Mouse (Mus musculus) heart, postnatal 36 days (tissue): ENCODE data around the gene Ccdc91. TPM values are rescaled to one million over a fixed set of nuclear protein-coding genes. Genes with fewer than 3 reads are reported as not detected.
A peak's percentile ranks its signal among the peaks of the same experiment; 100 is the strongest.

Experiments
- DNase-seq, 2 experiments: peaks; one replicate each; pipeline ENCODE4 v3.0.0; 2021 to 2022
- intact Hi-C: fragments of 180-260 bp; cut with DNase I; formaldehyde crosslinking; loops from one replicate; pipeline ENCODE4 v1.15.1; 2025
- total RNA-seq, 2 experiments: library from RNA; stranded (reverse); gene quantifications; 2 replicates each; pipeline ENCODE4 v1.2.3; 2021

The Ccdc91 gene
- 10 to 100 TPM; 26.0 to 26.2 TPM for total RNA-seq

GRCm38 (mm10) chr6:147475727-147476613 lies at the start of gene Ccdc91:
Gene Ccdc91 (plus strand): TSS chr6:147475828.
- intact Hi-C loops = loop anchor here (10.0 kb wide), 2 partner anchors 339 to 479 kb away; no protein-coding TSS in a partner anchor
- DNase-seq = peak; percentile 92 to 94

GRCm38 (mm10) chr6:147426927-147427487 lies 48.6 kb upstream of the Ccdc91 start:
- no peak for DNase-seq
- intact Hi-C loops = no loop called here

- peak; percentile 4 to 11 for DNase-seq
- intact Hi-C loops = no loop called here
Observed at GRCm38 (mm10) chr6:147455775-147456174, 19.9 kb upstream of the Ccdc91 start.

- intact Hi-C loops = no loop called here
- DNase-seq = no peak
Observed at GRCm38 (mm10) chr6:147458637-147459301, 16.9 kb upstream of the Ccdc91 start.

GRCm38 (mm10) chr6:147470016-147470415 lies 5.6 kb upstream of the Ccdc91 start:
- DNase-seq = no peak
- intact Hi-C loops = loop anchor here (10.0 kb wide), 2 partner anchors 345 to 485 kb away; no protein-coding TSS in a partner anchor

- DNase-seq = peak in 1 of 2 experiments; percentile 23
- intact Hi-C loops = no loop called here
Observed at GRCm38 (mm10) chr6:147481141-147481540, 5.5 kb downstream of the Ccdc91 start.

GRCm38 (mm10) chr6:147490120-147490519 lies 14.5 kb downstream of the Ccdc91 start:
- intact Hi-C loops = no loop called here
- DNase-seq = no peak

GRCm38 (mm10) chr6:147492551-147492950 lies 16.9 kb downstream of the Ccdc91 start:
- no peak for DNase-seq
- intact Hi-C loops = no loop called here

GRCm38 (mm10) chr6:147501439-147501838 lies 25.8 kb downstream of the Ccdc91 start:
- DNase-seq = no peak
- intact Hi-C loops = no loop called here

- DNase-seq = peak; percentile 17 to 46
- intact Hi-C loops = no loop called here
Observed at GRCm38 (mm10) chr6:147506074-147506473, 30.4 kb downstream of the Ccdc91 start.

GRCm38 (mm10) chr6:147506496-147506895 lies 30.9 kb downstream of the Ccdc91 start:
- intact Hi-C loops = no loop called here
- peak in 1 of 2 experiments; percentile 16 for DNase-seq

- intact Hi-C loops = no loop called here
- no peak for DNase-seq
Observed at GRCm38 (mm10) chr6:147507186-147507585, 31.6 kb downstream of the Ccdc91 start.

- DNase-seq = no peak
- intact Hi-C loops = no loop called here
Observed at GRCm38 (mm10) chr6:147510516-147510915, 34.9 kb downstream of the Ccdc91 start.

GRCm38 (mm10) chr6:147517909-147518308 lies 42.3 kb downstream of the Ccdc91 start:
- DNase-seq = no peak

GRCm38 (mm10) chr6:147525236-147525635 lies 49.6 kb downstream of the Ccdc91 start:
- intact Hi-C loops = no loop called here
- no peak for DNase-seq

More at GRCm38 (mm10) chr6:147517909-147518308, 42.3 kb downstream of the Ccdc91 start:
- intact Hi-C loops = no loop called here

- intact Hi-C loops = no loop called here
- DNase-seq = no peak
Observed at GRCm38 (mm10) chr6:147534971-147535370, 59.3 kb downstream of the Ccdc91 start.

GRCm38 (mm10) chr6:147538236-147538635 lies 62.6 kb downstream of the Ccdc91 start:
- DNase-seq = no peak
- intact Hi-C loops = no loop called here

- intact Hi-C loops = no loop called here
- DNase-seq = no peak
Observed at GRCm38 (mm10) chr6:147539056-147539600, 63.5 kb downstream of the Ccdc91 start.

- intact Hi-C loops = no loop called here
- DNase-seq = no peak
Observed at GRCm38 (mm10) chr6:147540942-147541341, 65.3 kb downstream of the Ccdc91 start.

- no peak for DNase-seq
Observed at GRCm38 (mm10) chr6:147555591-147555990, 80.0 kb downstream of the Ccdc91 start.

GRCm38 (mm10) chr6:147559316-147559715 lies 83.7 kb downstream of the Ccdc91 start:
- DNase-seq = no peak
- intact Hi-C loops = no loop called here

More at GRCm38 (mm10) chr6:147555591-147555990, 80.0 kb downstream of the Ccdc91 start:
- intact Hi-C loops = no loop called here
